Mouse (Mus musculus): ENCODE measurements around the gene Opa1. TPM values are rescaled to one million over a fixed set of nuclear protein-coding genes. Genes with fewer than 3 reads are reported as not detected.

Gene Opa1
- polyA plus RNA-seq, 1 experiment: 143 TPM

- H3K4me3 ChIP-seq (ENCODE audit: insufficient read depth, low read depth, low read length): no peak overlapping the region
- no peak overlapping the region for H3K27ac ChIP-seq (replicated peaks; ENCODE audit: low read depth, low read length)
- H3K4me1 ChIP-seq (ENCODE audit: control insufficient read depth, insufficient read depth, insufficient read length, low read length): no peaks in the 10 kb centered on the region
Observed at GRCm38 (mm10) chr16:29607131-29607530, 28.0 kb downstream of the Opa1 start.

- Histone ChIP-seq H3K4me1 (ENCODE audit: control insufficient read depth, insufficient read depth, insufficient read length, low read length) (no peaks in the 10 kb centered on the region), H3K27ac (replicated peaks; ENCODE audit: low read depth, low read length) (no peak overlapping the region), H3K4me3 (ENCODE audit: insufficient read depth, low read depth, low read length) (no peak overlapping the region)
Observed at GRCm38 (mm10) chr16:29614762-29615161, 35.6 kb downstream of the Opa1 start.

GRCm38 (mm10) chr16:29629053-29629452 is 49.9 kb downstream of the Opa1 start:
- Histone ChIP-seq H3K4me1 (ENCODE audit: control insufficient read depth, insufficient read depth, insufficient read length, low read length) (no peaks in the 10 kb centered on the region), H3K27ac (replicated peaks; ENCODE audit: low read depth, low read length) (no peak overlapping the region), H3K4me3 (ENCODE audit: insufficient read depth, low read depth, low read length) (no peak overlapping the region)

DNA sequence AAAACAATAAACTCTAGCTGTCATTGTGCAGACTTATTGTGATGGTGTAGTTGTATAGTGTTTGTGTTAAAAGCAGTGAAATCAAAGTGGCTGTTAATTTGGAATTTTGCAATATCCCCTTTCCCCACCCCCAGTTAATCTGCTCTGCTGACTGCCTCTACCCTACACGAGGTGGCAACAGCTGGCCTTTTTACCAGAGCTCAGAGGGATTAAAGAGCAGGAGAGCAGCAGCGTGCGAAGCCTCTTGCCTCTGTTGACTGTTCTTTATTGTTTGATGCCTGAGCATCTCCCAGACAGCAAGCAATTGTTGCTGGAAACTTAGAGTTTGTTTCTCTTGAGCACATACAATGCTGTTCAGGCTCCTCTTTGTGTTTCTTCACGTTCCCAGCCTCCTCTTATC is 56.6 kb downstream of the Opa1 start:
- Histone ChIP-seq H3K4me3 (ENCODE audit: insufficient read depth, low read depth, low read length) (no peak overlapping the region), H3K4me1 (ENCODE audit: control insufficient read depth, insufficient read depth, insufficient read length, low read length) (no peaks in the 10 kb centered on the region), H3K27ac (replicated peaks; ENCODE audit: low read depth, low read length) (no peak overlapping the region)

DNA sequence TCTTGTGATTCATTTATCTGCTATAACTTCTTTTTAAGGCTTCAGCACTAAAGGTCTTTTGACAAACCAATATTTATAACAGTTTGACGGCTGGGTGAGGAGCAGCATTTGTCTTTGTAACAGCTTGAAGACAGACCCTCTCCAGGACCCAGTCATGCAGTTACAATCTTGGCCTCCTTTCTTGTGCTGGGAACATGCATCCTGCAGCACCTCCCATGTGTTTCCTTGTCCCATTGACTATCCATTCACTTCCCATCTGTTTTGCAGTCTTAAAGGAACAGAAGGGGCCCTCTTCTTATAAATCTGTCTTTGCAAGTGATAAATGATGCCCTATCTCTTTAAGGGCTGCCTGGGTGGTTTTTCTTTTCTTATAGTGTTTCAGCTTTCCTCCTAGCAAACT is 63.2 kb downstream of the Opa1 start:
- Histone ChIP-seq H3K27ac (replicated peaks; ENCODE audit: low read depth, low read length) (no peak overlapping the region), H3K4me1 (ENCODE audit: control insufficient read depth, insufficient read depth, insufficient read length, low read length) (no peaks in the 10 kb centered on the region), H3K4me3 (ENCODE audit: insufficient read depth, low read depth, low read length) (no peak overlapping the region)

- Histone ChIP-seq H3K27ac (replicated peaks; ENCODE audit: low read depth, low read length) (no peak overlapping the region), H3K4me3 (ENCODE audit: insufficient read depth, low read depth, low read length) (no peak overlapping the region), H3K4me1 (ENCODE audit: control insufficient read depth, insufficient read depth, insufficient read length, low read length) (no peaks in the 10 kb centered on the region)
Observed at GRCm38 (mm10) chr16:29644871-29645270, 65.7 kb downstream of the Opa1 start.

DNA sequence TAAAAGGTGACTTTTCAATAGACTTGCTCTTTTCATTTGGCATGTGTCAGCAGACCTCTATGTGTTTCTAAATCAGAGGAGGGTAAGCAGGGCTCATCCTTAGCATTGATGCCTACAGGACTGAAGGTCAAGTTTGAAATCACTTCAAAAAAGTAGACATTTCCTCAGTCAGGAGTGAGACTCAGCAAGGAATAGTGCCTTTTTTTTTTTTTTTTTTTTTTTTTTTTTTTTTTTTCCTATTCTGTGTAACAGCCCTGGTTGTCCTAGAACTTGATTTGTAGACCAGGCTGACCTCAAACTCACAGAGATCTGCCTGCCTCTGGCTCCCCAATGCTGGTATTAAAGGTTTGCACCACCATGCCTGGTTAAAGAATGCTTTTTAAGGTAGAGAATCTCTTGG is 67.1 kb downstream of the Opa1 start:
- no peak overlapping the region for H3K27ac ChIP-seq (replicated peaks; ENCODE audit: low read depth, low read length)
- no peak overlapping the region for H3K4me3 ChIP-seq (ENCODE audit: insufficient read depth, low read depth, low read length)

DNA sequence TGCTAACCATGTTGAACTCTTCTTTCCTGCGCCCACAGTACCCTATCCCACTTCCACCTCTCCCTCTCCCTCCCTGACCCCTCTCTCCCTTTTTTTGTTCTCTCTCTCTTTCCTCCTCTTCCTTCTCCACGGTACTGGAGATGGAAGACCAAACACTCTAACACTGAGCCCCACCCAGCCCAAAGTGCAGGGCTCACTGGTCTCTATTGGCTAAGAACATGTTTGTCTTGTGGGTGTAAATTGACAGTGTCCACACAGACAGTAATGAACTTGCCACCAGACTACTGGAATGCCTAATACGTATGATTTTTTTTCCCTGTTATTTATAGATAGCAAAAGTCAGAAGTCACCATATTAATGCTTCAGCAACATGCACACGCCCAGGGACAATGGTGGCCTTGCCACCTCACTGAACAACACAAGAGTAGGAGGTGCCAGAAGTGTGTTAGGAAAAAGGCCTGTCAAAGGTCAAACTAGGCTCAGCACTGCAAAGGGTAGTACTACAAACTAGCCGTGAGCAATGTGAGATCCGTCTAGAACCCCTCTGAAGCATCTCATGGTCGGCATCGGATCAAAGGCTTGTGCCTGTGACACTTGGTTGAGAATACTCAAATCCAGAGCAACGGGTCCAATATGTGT is 77.2 kb downstream of the Opa1 start:
- Histone ChIP-seq H3K4me3 (ENCODE audit: insufficient read depth, low read depth, low read length) (no peak overlapping the region), H3K27ac (replicated peaks; ENCODE audit: low read depth, low read length) (no peak overlapping the region), H3K4me1 (ENCODE audit: control insufficient read depth, insufficient read depth, insufficient read length, low read length) (no peaks in the 10 kb centered on the region)

More for the DNA sequence above, 67.1 kb downstream of the Opa1 start:
- H3K4me1 ChIP-seq (ENCODE audit: control insufficient read depth, insufficient read depth, insufficient read length, low read length): no peaks in the 10 kb centered on the region

- Histone ChIP-seq H3K4me1 (ENCODE audit: control insufficient read depth, insufficient read depth, insufficient read length, low read length) (no peaks in the 10 kb centered on the region), H3K27ac (replicated peaks; ENCODE audit: low read depth, low read length) (no peak overlapping the region), H3K4me3 (ENCODE audit: insufficient read depth, low read depth, low read length) (no peak overlapping the region)
Observed at GRCm38 (mm10) chr16:29656901-29657300, 77.8 kb downstream of the Opa1 start.

DNA sequence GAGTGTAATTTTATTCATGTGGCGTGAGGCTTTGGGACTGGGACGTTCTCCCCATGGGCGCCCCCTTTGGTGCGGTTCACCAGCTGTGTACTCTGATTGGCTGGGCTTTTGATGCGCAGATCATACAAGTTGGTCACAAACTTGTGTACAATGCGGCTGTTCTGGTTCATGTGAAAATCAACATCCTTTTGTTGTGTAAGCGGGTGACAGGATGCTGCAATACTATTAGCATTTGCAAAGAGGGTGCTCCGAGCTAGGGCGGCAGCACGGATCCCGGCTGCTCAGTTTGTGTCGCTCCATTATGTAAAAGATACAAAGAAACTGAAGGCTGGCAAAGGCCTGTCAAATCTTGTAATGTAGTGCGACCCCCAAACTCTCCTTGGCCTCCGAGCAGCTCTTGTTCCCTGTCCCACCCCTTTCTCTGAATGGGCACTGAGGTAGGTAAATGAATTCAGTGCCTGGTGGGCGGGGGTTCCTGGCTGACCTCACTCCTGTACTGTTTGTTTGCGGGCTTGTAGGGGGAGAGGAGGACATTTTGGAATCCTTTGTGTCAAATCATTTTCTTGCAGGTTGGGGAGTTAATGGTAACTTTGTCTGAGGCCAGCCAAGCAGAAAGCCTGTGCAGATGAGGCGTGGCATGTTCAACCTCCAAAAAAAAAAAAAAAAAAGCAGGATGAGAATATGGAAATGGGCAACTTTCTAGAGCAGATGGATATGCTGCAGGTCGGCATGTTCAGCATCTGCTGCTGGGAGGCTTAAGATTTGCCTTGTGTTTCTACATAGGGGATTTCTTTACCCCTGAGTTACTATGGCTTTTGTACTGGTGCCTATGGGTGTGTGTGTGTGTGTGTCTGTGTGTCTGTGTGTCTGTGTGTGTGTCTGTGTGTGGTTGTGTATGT is 78.8 kb downstream of the Opa1 start:
- Histone ChIP-seq H3K4me1 (ENCODE audit: control insufficient read depth, insufficient read depth, insufficient read length, low read length) (no peaks in the 10 kb centered on the region), H3K4me3 (ENCODE audit: insufficient read depth, low read depth, low read length) (no peak overlapping the region), H3K27ac (replicated peaks; ENCODE audit: low read depth, low read length) (no peak overlapping the region)

GRCm38 (mm10) chr16:29659101-29659810 is 80.1 kb downstream of the Opa1 start:
- Histone ChIP-seq H3K4me1 (ENCODE audit: control insufficient read depth, insufficient read depth, insufficient read length, low read length) (no peaks in the 10 kb centered on the region), H3K4me3 (ENCODE audit: insufficient read depth, low read depth, low read length) (no peak overlapping the region), H3K27ac (replicated peaks; ENCODE audit: low read depth, low read length) (no peak overlapping the region)

DNA sequence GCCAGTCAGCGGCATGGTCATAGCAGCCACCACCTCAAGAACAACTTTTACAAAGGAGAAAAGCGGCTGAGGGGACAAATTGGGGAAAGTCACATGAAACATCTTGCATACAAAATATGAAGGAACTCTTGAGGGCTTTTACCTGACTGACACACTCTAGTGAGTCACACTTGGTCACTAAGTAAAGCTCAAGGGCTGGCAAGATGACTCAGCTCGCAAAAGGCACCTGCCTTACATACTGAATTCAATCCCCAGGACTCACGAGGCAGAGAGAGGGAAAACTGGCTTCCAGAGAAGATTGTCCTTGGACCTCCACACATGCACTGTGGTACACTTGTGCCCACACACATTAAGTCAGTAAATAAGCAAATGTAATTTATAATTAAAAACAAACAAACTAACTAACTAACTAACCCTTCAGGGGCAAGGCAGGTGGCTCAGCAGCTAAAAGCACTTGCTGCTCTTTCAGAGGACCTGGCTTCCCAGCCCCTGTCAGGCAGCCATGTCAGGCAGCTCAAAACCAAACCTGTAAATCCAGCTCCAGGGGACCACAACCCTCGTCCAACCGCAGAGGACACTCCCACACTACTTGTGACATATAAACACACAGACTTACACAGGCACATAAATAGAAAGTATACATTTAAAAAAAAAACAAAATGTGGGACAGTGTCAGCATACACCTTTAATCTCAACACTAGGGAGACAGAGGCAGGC is 84.1 kb downstream of the Opa1 start:
- Histone ChIP-seq H3K27ac (replicated peaks; ENCODE audit: low read depth, low read length) (no peak overlapping the region), H3K4me3 (ENCODE audit: insufficient read depth, low read depth, low read length) (no peak overlapping the region), H3K4me1 (ENCODE audit: control insufficient read depth, insufficient read depth, insufficient read length, low read length) (no peaks in the 10 kb centered on the region)

DNA sequence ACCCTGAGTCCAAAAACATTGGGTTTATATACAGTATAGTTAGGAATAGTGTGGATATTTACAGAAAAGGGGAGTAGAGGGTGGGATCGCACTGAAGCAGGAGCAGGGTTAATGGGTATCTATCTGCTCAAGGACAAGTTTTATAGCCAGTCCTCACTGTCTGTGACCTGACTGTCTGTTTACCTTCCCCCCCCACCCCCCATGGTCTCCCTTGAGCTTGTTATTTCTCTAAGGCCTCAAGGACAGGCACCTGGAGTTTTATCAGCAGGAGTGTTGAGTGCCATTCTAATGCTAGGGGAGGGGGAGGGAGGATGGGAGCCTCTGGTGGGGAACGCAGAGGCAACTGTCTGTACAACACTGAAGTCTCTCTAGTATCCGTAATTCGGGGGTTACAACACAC is 85.3 kb downstream of the Opa1 start:
- H3K27ac ChIP-seq (replicated peaks; ENCODE audit: low read depth, low read length): no peak overlapping the region
- H3K4me1 ChIP-seq (ENCODE audit: control insufficient read depth, insufficient read depth, insufficient read length, low read length): no peaks in the 10 kb centered on the region
- H3K4me3 ChIP-seq (ENCODE audit: insufficient read depth, low read depth, low read length): no peak overlapping the region

GRCm38 (mm10) chr16:29666991-29667701 is 88.0 kb downstream of the Opa1 start:
- H3K4me1 ChIP-seq (ENCODE audit: control insufficient read depth, insufficient read depth, insufficient read length, low read length): no peaks in the 10 kb centered on the region
- H3K4me3 ChIP-seq (ENCODE audit: insufficient read depth, low read depth, low read length): no peak overlapping the region
- no peak overlapping the region for H3K27ac ChIP-seq (replicated peaks; ENCODE audit: low read depth, low read length)
